Mouse (Mus musculus) lung, embryonic 16.5 days (tissue): ENCODE results near the gene Mrpl12. TPM values are rescaled to one million over a fixed set of nuclear protein-coding genes. Genes with fewer than 3 reads are reported as not detected.

Source experiments
- ATAC-seq: fragments of 200-750 bp; cut with Nextera tagmentation; 2 replicates; pipeline ENCODE4 v1.8.0; 2017; ENCODE audit warnings: low read depth, mild to moderate bottlenecking, moderate library complexity
- H3K27ac ChIP-seq: fragments of 300-500 bp; sonication (generic); 2 replicates; pipeline ENCODE4 v1.5.1; 2014; ENCODE audit warnings: mild to moderate bottlenecking, control low read depth, low read length
- H3K27me3 ChIP-seq: fragments of 300-500 bp; sonication (generic); 2 replicates; pipeline ENCODE4 v1.6.1; 2014; ENCODE audit warnings: low read depth, low read length, mixed read lengths; ENCODE audit not compliant: control insufficient read depth, insufficient read depth
- H3K36me3 ChIP-seq: fragments of 300-500 bp; sonication (generic); 2 replicates; pipeline ENCODE4 v1.6.1; 2014; ENCODE audit warnings: low read length; ENCODE audit not compliant: control insufficient read depth, insufficient read depth
- H3K4me1 ChIP-seq: fragments of 300-500 bp; sonication (generic); replicated peaks from 2 replicates; pipeline ENCODE4 v1.6.1; 2014; ENCODE audit warnings: low read length, mixed read lengths; ENCODE audit not compliant: control insufficient read depth, insufficient read depth
- H3K4me2 ChIP-seq: fragments of 300-500 bp; sonication (generic); 2 replicates; pipeline ENCODE4 v1.6.1; 2014; ENCODE audit warnings: low read depth, low read length, control low read depth
- H3K4me3 ChIP-seq: fragments of 300-500 bp; sonication (generic); 2 replicates; pipeline ENCODE4 v1.5.1; 2014; ENCODE audit warnings: mild to moderate bottlenecking, low read length, control low read depth
- H3K9ac ChIP-seq: fragments of 300-500 bp; sonication (generic); 2 replicates; pipeline ENCODE4 v1.6.1; 2014; ENCODE audit warnings: low read length, control low read depth
- H3K9me3 ChIP-seq: fragments of 300-500 bp; sonication (generic); 2 replicates; pipeline ENCODE4 v1.6.1; 2016; ENCODE audit warnings: low read length; ENCODE audit not compliant: control insufficient read depth
- WGBS: fragments of 180-500 bp; shearing (Covaris S2); extraction: QIAGEN DNeasy Blood & Tissue Kit; methylation state at CpG from one replicate; pipeline ENCODE4 v1.1.7; 2014; 5-methylcytosine and 5-hydroxymethylcytosine counted together
- polyA plus RNA-seq: library from polyadenylated mRNA; unstranded; fragments of >200 nt; fragmentation: Nextera tagmentation; extraction: Ambion mirVana; gene quantifications from 2 replicates; pipeline ENCODE4 v1.2.1, GENCODE M21; 2015

Gene Mrpl12
- polyA plus RNA-seq, 1 experiment from 2014 or later = 117 TPM

DNA sequence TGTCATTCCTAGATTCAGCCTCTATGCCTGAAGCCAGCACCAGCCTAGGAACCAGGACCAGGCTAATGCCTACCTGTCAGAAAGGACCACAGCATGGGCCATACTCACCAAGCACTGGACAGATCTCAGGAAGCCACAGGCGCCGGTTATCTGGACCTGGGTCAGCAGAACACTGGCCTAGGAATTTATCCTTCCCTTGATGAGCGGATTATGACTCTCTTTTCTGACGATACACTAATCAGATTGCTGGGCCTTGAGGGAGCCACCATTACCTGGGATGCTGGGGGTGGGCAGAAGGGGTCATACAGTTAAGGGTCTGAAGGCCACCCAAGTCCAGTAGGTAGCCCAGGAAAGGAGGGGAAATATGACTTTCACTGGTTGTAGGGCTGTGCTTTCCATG is 31.1 kb upstream of the Mrpl12 start, which contains the start of gene Pde6g:
Pde6g (minus strand) TSS at position 195 of the 400 bp plus-strand sequence.
- no peak for ATAC-seq
- Histone ChIP-seq H3K9ac (no peak within 1 kb of the TSS), H3K9me3 (no peaks in the 10 kb centered on the region), H3K27ac (no peak within 1 kb of the TSS), H3K36me3 (no peaks in the 10 kb centered on the region), H3K4me1 (no peaks in the 10 kb centered on the region), H3K4me3 (no peak within 1 kb of the TSS), H3K4me2 (no peak within 1 kb of the TSS), H3K27me3 (no peaks in the 10 kb centered on the region)
- WGBS = 84% methylated on average over 4 of the region's 4 CpGs

DNA sequence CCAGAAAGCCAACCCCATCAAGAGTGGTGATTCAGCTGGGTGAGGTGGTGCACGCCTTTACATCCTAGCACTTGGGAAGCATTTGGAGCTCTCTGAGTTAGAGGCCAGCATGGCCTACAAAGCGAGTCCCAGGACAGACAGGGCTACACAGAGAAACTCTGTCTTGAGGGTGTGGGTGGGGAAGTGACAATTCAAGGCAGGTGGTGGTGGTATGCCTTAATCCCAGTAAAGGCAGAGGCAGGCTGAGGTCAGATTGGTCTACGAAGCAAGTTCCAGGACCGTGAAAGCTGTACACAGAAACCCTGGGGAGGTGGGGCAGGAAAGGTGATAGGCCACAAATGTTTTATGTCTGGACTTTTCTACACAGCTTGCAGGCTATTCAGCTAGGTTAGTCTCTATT is 29.4 kb upstream of the Mrpl12 start:
- H3K9me3 ChIP-seq = no peaks in the 10 kb centered on the region
- no peak overlapping the region for H3K4me2 ChIP-seq
- no peak overlapping the region for H3K27ac ChIP-seq
- H3K36me3 ChIP-seq = peaks cover 6% of the 10 kb centered on the region
- H3K27me3 ChIP-seq = no peaks in the 10 kb centered on the region
- no peak overlapping the region for H3K9ac ChIP-seq
- WGBS = 93% methylated on average over 4 of the region's 4 CpGs
- ATAC-seq = no peak
- H3K4me3 ChIP-seq = no peak overlapping the region
- H3K4me1 ChIP-seq = peaks cover 7% of the 10 kb centered on the region

DNA sequence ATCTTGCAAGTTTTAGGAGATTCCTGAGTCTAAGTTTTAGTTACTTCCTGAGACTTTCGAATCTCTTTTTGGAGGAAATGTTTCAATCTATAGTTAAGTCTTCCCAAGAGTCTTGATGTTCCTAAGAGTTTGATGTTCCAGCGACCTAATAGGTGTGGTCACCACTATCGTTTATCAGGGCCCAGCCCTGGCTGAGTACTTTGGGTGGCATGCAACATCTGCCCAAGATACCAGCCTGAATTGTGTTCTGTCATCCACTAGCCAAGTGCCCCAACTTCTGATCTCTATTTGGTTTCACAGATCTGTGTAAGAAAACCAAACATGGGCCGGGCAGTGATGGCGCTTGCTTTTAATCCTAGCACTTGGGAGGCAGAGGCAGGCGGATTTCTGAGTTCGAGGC is 29.0 kb upstream of the Mrpl12 start:
- no peak overlapping the region for H3K27ac ChIP-seq
- peaks cover 7% of the 10 kb centered on the region for H3K4me1 ChIP-seq
- no peak overlapping the region for H3K4me2 ChIP-seq
- no peak for ATAC-seq
- WGBS = 92% methylated on average over 7 of the region's 7 CpGs
- H3K36me3 ChIP-seq = peaks cover 9% of the 10 kb centered on the region
- no peak overlapping the region for H3K9ac ChIP-seq
- H3K27me3 ChIP-seq = no peaks in the 10 kb centered on the region
- no peaks in the 10 kb centered on the region for H3K9me3 ChIP-seq
- H3K4me3 ChIP-seq = no peak overlapping the region

DNA sequence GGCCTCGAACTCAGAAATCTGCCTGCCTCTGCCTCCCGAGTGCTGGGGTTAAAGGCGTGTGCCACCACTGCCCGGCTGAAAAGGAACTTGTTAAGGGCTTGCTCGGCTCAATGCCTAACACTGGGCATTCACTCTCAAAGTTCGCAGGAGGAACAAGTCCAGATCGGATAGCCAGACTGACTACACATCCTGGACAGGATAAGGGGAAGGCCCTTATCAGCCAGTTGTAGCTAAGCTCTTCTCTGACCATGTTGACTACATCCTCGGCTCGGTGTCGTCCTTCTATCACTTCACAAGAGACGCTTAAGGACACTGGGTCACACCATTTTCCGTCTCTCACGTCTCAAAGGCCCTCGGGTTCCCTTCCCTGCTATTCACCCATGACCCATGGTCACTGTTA is 27.0 kb upstream of the Mrpl12 start:
- Histone ChIP-seq H3K36me3 (peaks cover 9% of the 10 kb centered on the region), H3K9me3 (no peaks in the 10 kb centered on the region), H3K4me2 (peak overlapping the region; percentile 80), H3K9ac (peak overlapping the region; percentile 80), H3K4me1 (peaks cover 7% of the 10 kb centered on the region), H3K4me3 (peak overlapping the region; percentile 65), H3K27ac (peak overlapping the region; percentile 56), H3K27me3 (no peaks in the 10 kb centered on the region)
- 20% methylated on average over 14 of the region's 14 CpGs for WGBS
- ATAC-seq = peak; percentile 7; the same call in 1 of the 2 replicates

DNA sequence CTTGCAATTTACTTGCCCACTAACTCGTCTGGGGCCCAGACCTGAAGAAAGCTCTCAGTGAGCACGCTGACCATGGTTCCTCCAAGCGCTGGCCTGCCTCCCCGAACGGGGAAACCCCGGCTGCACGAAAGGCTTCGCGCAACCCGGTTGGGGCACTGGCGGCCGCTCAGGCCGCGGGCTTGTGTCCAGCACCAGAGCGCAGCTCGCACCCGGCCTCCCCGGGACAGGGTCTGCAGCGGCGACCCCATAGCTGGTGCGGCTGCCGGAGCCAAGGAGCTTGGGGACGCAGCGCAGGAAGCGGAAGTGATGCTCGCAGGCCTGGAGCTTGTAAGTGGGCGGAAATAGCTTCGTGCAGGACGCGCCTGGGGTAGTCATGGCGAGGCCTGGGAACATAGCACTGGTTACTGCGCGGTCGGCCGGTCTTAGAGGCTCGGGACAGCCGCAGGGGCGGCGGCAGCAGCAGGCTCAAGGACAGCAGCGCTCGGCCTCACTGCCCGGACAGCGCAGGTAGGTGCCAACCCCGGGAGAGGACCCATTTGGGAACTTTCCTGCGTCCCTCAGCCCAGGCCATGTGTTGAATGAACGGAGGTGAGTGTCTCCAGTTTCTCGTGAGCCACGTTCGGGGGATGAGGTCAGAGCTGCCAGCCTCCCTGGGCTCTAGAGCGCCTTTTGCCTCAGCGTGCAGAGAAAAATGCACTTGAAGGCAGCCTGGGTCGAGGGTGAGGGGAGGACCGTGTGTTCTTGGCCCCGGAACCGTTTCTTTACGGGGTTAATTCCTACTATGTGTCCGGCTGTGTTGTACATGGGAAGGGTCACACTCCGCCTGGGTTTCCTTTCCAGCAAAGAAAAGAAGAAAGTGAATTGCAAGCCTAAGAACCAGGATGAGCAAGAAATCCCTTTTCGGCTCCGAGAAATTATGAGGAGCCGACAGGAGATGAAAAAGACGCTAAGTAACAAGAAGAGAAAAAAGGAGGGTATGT is 26.4 kb upstream of the Mrpl12 start, which contains the start of the genes Oxld1 and Ccdc137:
Oxld1 (minus strand) TSS at position 297 of the 980 bp plus-strand sequence.
Ccdc137 (plus strand) TSS at position 344 of the 980 bp plus-strand sequence.
- Histone ChIP-seq H3K9ac (peak within 1 kb of the TSS; percentile 80), H3K4me3 (peak within 1 kb of the TSS; percentile 65), H3K9me3 (no peaks in the 10 kb centered on the region), H3K27ac (peak within 1 kb of the TSS; percentile 56), H3K36me3 (peaks cover 9% of the 10 kb centered on the region), H3K4me1 (peaks cover 7% of the 10 kb centered on the region), H3K4me2 (peak within 1 kb of the TSS; percentile 80), H3K27me3 (no peaks in the 10 kb centered on the region)
- ATAC-seq = peak; percentile 95
- 3% methylated on average over 62 of the region's 62 CpGs for WGBS

DNA sequence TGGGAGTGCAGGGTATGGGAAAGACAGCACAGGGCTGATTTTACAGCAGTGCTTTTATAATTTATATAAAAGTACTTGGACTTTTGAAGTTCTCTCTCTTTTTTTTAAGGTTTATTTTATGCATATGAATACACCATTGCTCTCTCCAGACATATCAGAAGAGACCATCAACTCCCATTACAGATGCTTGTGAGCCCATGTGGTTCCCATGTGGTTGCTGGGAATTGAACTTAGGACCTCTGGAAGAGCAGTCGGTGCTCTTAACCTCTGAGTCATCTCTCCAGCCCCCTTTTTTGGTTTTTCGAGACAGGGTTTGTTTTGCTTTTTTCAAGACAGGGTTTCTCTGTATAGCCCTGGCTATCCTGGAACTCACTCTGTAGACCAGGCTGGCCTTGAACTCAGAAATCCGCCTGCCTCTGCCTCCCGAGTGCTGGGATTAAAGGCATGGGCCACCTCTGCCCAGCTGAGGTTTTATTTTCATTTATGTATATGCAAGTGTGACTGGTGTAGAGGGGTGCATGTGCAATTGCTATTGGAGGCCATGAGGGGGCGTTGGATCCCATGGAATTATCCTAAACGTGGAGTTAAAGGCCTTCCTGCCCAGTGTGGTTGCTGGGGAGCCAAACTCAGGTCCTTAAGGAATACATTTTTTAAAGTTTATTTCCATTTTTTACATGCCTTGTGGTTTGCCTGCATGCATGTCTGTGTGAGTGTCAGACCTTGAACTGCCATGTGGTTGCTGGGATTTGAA is 25.4 kb upstream of the Mrpl12 start:
- Histone ChIP-seq H3K4me1 (peaks cover 7% of the 10 kb centered on the region), H3K9me3 (no peaks in the 10 kb centered on the region), H3K27ac (no peak overlapping the region), H3K36me3 (peaks cover 9% of the 10 kb centered on the region), H3K4me3 (peak overlapping the region; percentile 65), H3K4me2 (peak overlapping the region; percentile 80), H3K9ac (peak overlapping the region; percentile 80), H3K27me3 (no peaks in the 10 kb centered on the region)
- ATAC-seq = no peak
- WGBS = 58% methylated on average over 6 of the region's 6 CpGs

DNA sequence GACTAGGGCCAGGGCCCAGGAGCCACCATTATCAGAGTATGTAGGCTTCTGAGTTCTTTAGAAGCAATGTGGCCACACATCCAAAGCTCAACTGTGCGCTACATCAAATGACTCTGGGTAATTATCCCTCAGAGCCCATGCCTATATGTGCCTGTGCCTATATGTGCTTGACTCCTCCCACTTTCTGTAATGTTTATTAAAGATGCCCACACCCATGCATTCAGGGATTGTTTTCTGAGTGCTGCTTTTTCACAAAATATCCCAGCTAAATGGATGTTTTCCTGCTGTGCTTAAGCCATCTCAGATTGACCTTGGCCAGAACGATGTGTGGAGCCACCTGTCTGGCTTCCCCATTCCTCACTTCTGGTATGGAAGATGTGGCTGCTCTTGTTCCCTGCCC is 20.9 kb upstream of the Mrpl12 start:
- H3K9me3 ChIP-seq = no peaks in the 10 kb centered on the region
- no peak overlapping the region for H3K4me2 ChIP-seq
- WGBS = 81% methylated on average over 2 of the region's 2 CpGs
- H3K9ac ChIP-seq = no peak overlapping the region
- H3K4me3 ChIP-seq = no peak overlapping the region
- peaks cover 22% of the 10 kb centered on the region for H3K4me1 ChIP-seq
- peaks cover 11% of the 10 kb centered on the region for H3K36me3 ChIP-seq
- no peak overlapping the region for H3K27ac ChIP-seq
- H3K27me3 ChIP-seq = no peaks in the 10 kb centered on the region
- no peak for ATAC-seq

DNA sequence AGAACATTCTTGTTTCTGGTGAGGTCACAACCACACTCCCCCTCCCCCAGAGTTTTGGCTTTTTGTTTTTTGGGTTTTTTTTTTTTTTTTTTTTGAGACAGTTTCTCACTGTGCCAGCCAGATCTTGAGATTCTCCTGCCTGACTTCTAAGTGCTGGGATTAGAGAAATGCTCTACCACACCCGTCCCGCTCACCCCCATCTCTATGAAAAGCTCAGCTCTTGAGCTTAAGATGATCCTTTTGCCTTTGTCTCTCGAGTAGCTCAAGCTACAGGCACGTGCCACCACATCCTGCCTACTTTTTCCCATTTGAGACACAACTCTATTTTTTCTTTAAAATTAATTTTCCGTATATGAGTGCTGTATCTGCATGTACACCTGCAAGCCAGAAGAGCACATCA is 20.0 kb upstream of the Mrpl12 start:
- no peaks in the 10 kb centered on the region for H3K27me3 ChIP-seq
- peaks cover 16% of the 10 kb centered on the region for H3K4me1 ChIP-seq
- no peak for ATAC-seq
- H3K9ac ChIP-seq = no peak overlapping the region
- H3K4me3 ChIP-seq = no peak overlapping the region
- no peak overlapping the region for H3K27ac ChIP-seq
- no peaks in the 10 kb centered on the region for H3K9me3 ChIP-seq
- peaks cover 9% of the 10 kb centered on the region for H3K36me3 ChIP-seq
- H3K4me2 ChIP-seq = no peak overlapping the region
- WGBS = 79% methylated on average over 5 of the region's 5 CpGs

DNA sequence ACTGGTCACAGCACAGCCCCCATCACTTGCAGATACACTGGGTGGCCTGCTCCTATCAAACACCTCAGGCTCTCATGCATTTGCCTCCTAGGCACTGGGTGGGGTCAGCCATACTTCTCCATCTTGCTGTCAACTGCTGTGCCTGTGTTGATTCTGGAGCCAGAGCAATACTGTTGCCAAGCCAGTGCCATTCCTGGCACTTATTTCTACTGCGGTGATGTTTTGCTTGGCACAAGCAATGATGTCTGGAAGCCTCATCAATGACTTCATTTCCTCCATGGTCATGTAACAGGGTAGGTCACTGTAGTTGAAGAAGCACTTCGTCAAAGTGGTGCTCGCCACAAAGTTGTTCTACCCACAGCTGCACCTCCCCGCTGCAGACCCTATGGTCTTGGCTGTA is 18.9 kb upstream of the Mrpl12 start:
- Histone ChIP-seq H3K9me3 (no peaks in the 10 kb centered on the region), H3K27ac (no peak overlapping the region), H3K9ac (no peak overlapping the region), H3K36me3 (0 out of 2 replicates have a peak, but pooled peaks cover 2% of the 10 kb centered on the region), H3K27me3 (no peaks in the 10 kb centered on the region), H3K4me2 (no peak overlapping the region), H3K4me1 (peaks cover 16% of the 10 kb centered on the region), H3K4me3 (no peak overlapping the region)
- WGBS = 87% methylated on average over 4 of the region's 4 CpGs
- ATAC-seq = no peak
